Mouse (Mus musculus): Measurements from ENCODE around the gene Sema4b.

DNA sequence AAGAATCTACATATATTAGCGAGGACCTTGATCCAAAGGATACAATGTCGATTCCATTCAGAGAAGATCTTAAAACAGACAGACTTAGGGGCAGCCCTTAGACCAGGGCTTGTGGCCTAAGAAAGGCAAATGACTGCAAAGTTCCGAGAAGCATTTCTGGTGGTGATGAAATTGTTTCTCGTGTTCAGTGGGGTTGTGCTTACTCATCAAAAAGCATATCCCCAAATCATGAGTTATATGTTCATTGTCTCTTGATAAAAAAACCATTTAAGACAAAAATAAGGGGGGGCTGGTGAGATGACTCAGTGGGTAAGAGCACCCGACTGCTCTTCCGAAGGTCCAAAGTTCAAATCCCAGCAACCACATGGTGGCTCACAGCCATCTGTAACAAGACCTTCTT is 7.3 kb upstream of the Sema4b start:
- TF ChIP-seq CTCF (IDR thresholded peaks at IDR 0.05; ENCODE audit: low read depth) = no peak
- TF ChIP-seq EP300 (IDR thresholded peaks at IDR 0.05; ENCODE audit: low read depth) = no peak

Measured in heart, postnatal 0 days (tissue).